Mouse (Mus musculus) spleen, postnatal 10 days (tissue): ENCODE measurements around the gene Ccser1.

Experiments used
- DNase-seq, 2 experiments: peaks; one replicate each; pipeline ENCODE4 v3.0.0; 2021 to 2022; ENCODE audit warnings: low spot score in 2 of 2

Ccser1 gene

GRCm38 (mm10) chr6:61179949-61180755 lies at the start of gene Ccser1:
Gene Ccser1, plus strand, starts transcription at chr6:61180324.
- peak; percentile 7 to 30 for DNase-seq

GRCm38 (mm10) chr6:61136436-61136835 lies 43.7 kb upstream of the Ccser1 start:
- no peak for DNase-seq

GRCm38 (mm10) chr6:61143031-61143430 lies 37.1 kb upstream of the Ccser1 start:
- no peak for DNase-seq

GRCm38 (mm10) chr6:61152924-61153323 lies 27.2 kb upstream of the Ccser1 start:
- no peak for DNase-seq

- no peak for DNase-seq
Observed at GRCm38 (mm10) chr6:61154654-61155053, 25.5 kb upstream of the Ccser1 start.

- DNase-seq, result no peak
Observed at GRCm38 (mm10) chr6:61155059-61155629, 25.0 kb upstream of the Ccser1 start.

GRCm38 (mm10) chr6:61155718-61156117 lies 24.4 kb upstream of the Ccser1 start:
- DNase-seq, result no peak

GRCm38 (mm10) chr6:61162117-61162516 lies 18.0 kb upstream of the Ccser1 start:
- DNase-seq, result no peak

- no peak for DNase-seq
Observed at GRCm38 (mm10) chr6:61166891-61167290, 13.2 kb upstream of the Ccser1 start.

GRCm38 (mm10) chr6:61176126-61176525 lies 4.0 kb upstream of the Ccser1 start:
- DNase-seq, result no peak

GRCm38 (mm10) chr6:61177476-61177875 lies 2.6 kb upstream of the Ccser1 start:
- DNase-seq, result no peak

GRCm38 (mm10) chr6:61179641-61179948 lies 529 bp upstream of the Ccser1 start:
- no peak for DNase-seq

GRCm38 (mm10) chr6:61180756-61181191 lies 650 bp downstream of the Ccser1 start:
- DNase-seq, result no peak

- DNase-seq, result no peak
Observed at GRCm38 (mm10) chr6:61189029-61189428, 8.9 kb downstream of the Ccser1 start.

- DNase-seq, result no peak
Observed at GRCm38 (mm10) chr6:61191597-61192386, 11.7 kb downstream of the Ccser1 start.

GRCm38 (mm10) chr6:61203344-61203743 lies 23.2 kb downstream of the Ccser1 start:
- DNase-seq, result no peak

- no peak for DNase-seq
Observed at GRCm38 (mm10) chr6:61206042-61206441, 25.9 kb downstream of the Ccser1 start.

- no peak for DNase-seq
Observed at GRCm38 (mm10) chr6:61206619-61207018, 26.5 kb downstream of the Ccser1 start.

- DNase-seq, result no peak
Observed at GRCm38 (mm10) chr6:61210061-61210737, 30.1 kb downstream of the Ccser1 start.

- DNase-seq, result no peak
Observed at GRCm38 (mm10) chr6:61215705-61216104, 35.6 kb downstream of the Ccser1 start.

GRCm38 (mm10) chr6:61216514-61216913 lies 36.4 kb downstream of the Ccser1 start:
- no peak for DNase-seq

- no peak for DNase-seq
Observed at GRCm38 (mm10) chr6:61217717-61218116, 37.6 kb downstream of the Ccser1 start.
